Mouse (Mus musculus): ENCODE results near the gene Mcat. TPM values are rescaled to one million over a fixed set of nuclear protein-coding genes. Genes with fewer than 3 reads are reported as not detected.

Gene Mcat
- polyA plus RNA-seq, 1 experiment from 2014 or later, result 26.6 TPM

- no peak for ATAC-seq (ENCODE audit: low read depth)
- Histone ChIP-seq H3K36me3 (ENCODE audit: control insufficient read depth, insufficient read depth, low read length) (no peaks in the 10 kb centered on the region), H3K27me3 (ENCODE audit: control insufficient read depth, insufficient read depth, low read depth, low read length) (peaks cover 29% of the 10 kb centered on the region; the same call in 1 of the 2 replicates), H3K9ac (ENCODE audit: low read length) (no peak overlapping the region), H3K9me3 (ENCODE audit: control insufficient read depth, low read length) (no peaks in the 10 kb centered on the region), H3K4me2 (ENCODE audit: low read depth, low read length) (no peak overlapping the region), H3K4me3 (ENCODE audit: low read length) (no peak overlapping the region), H3K27ac (ENCODE audit: low read length) (no peak overlapping the region), H3K4me1 (replicated peaks; ENCODE audit: control insufficient read depth, insufficient read depth, low read length) (peaks cover 6% of the 10 kb centered on the region)
- 76% methylated on average over 3 of the region's 3 CpGs for WGBS
Observed at GRCm38 (mm10) chr15:83524333-83524729, 39.3 kb downstream of the Mcat start.

GRCm38 (mm10) chr15:83523638-83524332 lies 39.8 kb downstream of the Mcat start:
- Histone ChIP-seq H3K4me1 (replicated peaks; ENCODE audit: control insufficient read depth, insufficient read depth, low read length) (peaks cover 6% of the 10 kb centered on the region), H3K27ac (ENCODE audit: low read length) (no peak overlapping the region), H3K9me3 (ENCODE audit: control insufficient read depth, low read length) (no peaks in the 10 kb centered on the region), H3K27me3 (ENCODE audit: control insufficient read depth, insufficient read depth, low read depth, low read length) (peaks cover 29% of the 10 kb centered on the region; the same call in 1 of the 2 replicates), H3K4me3 (ENCODE audit: low read length) (no peak overlapping the region), H3K9ac (ENCODE audit: low read length) (no peak overlapping the region), H3K36me3 (ENCODE audit: control insufficient read depth, insufficient read depth, low read length) (no peaks in the 10 kb centered on the region), H3K4me2 (ENCODE audit: low read depth, low read length) (no peak overlapping the region)
- WGBS, result 47% methylated on average over 14 of the region's 14 CpGs
- ATAC-seq (ENCODE audit: low read depth), result no peak

DNA sequence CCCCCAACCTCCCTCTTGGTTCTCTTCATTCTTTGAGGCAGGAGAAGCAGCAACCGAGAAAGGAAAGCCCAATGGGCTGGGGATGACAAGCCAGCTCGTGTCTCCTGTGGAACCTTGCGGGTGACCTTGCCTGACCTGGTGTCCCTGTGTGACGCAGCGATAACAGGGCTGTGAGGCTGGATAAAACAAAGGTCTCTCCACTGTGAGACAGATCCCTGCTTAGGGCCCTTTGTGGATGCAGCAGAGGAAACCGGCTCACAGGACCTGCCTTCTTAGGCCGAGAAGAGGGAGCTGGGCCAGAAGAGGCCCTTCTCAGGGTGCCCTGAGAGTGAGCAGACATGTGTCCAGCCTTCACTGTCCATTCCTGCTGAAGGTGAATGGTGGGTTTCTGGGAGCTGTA lies 40.4 kb downstream of the Mcat start:
- no peak overlapping the region for H3K4me2 ChIP-seq (ENCODE audit: low read depth, low read length)
- no peak for ATAC-seq (ENCODE audit: low read depth)
- H3K27me3 ChIP-seq (ENCODE audit: control insufficient read depth, insufficient read depth, low read depth, low read length), result peaks cover 27% of the 10 kb centered on the region; the same call in 1 of the 2 replicates
- no peak overlapping the region for H3K9ac ChIP-seq (ENCODE audit: low read length)
- no peaks in the 10 kb centered on the region for H3K36me3 ChIP-seq (ENCODE audit: control insufficient read depth, insufficient read depth, low read length)
- WGBS, result 34% methylated on average over 7 of the region's 7 CpGs
- H3K27ac ChIP-seq (ENCODE audit: low read length), result no peak overlapping the region
- no peak overlapping the region for H3K4me3 ChIP-seq (ENCODE audit: low read length)
- peaks cover 6% of the 10 kb centered on the region for H3K4me1 ChIP-seq (replicated peaks; ENCODE audit: control insufficient read depth, insufficient read depth, low read length)
- H3K9me3 ChIP-seq (ENCODE audit: control insufficient read depth, low read length), result no peaks in the 10 kb centered on the region

GRCm38 (mm10) chr15:83520861-83521382 lies 42.7 kb downstream of the Mcat start:
- no peak overlapping the region for H3K9ac ChIP-seq (ENCODE audit: low read length)
- no peaks in the 10 kb centered on the region for H3K9me3 ChIP-seq (ENCODE audit: control insufficient read depth, low read length)
- H3K4me2 ChIP-seq (ENCODE audit: low read depth, low read length), result no peak overlapping the region
- no peak overlapping the region for H3K27ac ChIP-seq (ENCODE audit: low read length)
- 77% methylated on average over 6 of the region's 6 CpGs for WGBS
- no peak for ATAC-seq (ENCODE audit: low read depth)
- peaks cover 13% of the 10 kb centered on the region; the same call in 1 of the 2 replicates for H3K27me3 ChIP-seq (ENCODE audit: control insufficient read depth, insufficient read depth, low read depth, low read length)
- H3K4me3 ChIP-seq (ENCODE audit: low read length), result no peak overlapping the region
- H3K4me1 ChIP-seq (replicated peaks; ENCODE audit: control insufficient read depth, insufficient read depth, low read length), result no peaks in the 10 kb centered on the region; the same call in 1 of the 2 replicates
- H3K36me3 ChIP-seq (ENCODE audit: control insufficient read depth, insufficient read depth, low read length), result no peaks in the 10 kb centered on the region

DNA sequence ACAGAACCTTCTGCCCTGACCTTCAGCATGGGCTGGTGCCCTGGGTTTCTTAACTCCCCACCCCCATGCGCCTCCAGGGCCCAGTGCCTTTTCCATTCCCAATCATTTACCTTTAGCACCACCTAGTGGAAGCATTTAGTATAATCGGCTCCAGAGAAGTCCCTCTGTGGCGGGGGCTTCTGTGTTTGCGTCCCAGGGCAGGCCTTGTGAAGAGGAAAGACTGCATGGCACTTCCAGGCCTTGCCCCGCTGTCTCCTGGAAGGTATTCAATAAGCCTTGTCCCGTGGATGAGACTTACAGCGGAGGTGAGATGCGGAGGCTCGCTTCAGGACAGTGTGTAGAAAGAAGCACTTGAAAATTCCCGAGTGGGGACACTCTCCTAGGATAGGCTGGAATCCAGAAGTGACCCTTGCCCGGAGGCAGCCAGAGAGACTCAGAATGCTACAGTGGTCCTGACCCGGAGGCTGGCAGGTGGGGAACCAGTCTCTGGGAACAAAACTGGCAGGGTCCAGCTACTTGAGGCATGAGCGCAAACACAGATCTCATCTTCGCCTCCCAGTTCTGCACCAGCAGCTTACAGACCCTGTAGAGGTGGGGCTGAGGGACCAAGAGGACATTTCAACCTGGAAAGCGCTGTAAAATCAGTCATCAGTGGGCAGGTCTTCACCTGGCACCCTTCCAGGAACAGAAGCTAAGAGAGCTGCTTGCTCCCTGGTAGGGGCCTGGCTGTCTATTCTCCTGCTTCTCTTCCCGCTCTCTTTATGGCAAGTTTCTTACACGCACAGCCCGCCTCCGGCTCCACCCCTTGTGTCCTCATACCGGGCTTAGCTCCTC lies 45.2 kb downstream of the Mcat start:
- Histone ChIP-seq H3K36me3 (ENCODE audit: control insufficient read depth, insufficient read depth, low read length) (no peaks in the 10 kb centered on the region), H3K9ac (ENCODE audit: low read length) (no peak overlapping the region), H3K9me3 (ENCODE audit: control insufficient read depth, low read length) (no peaks in the 10 kb centered on the region), H3K4me1 (replicated peaks; ENCODE audit: control insufficient read depth, insufficient read depth, low read length) (no peaks in the 10 kb centered on the region; the same call in 1 of the 2 replicates), H3K27ac (ENCODE audit: low read length) (no peak overlapping the region), H3K4me2 (ENCODE audit: low read depth, low read length) (peak overlapping the region; percentile 20), H3K27me3 (ENCODE audit: control insufficient read depth, insufficient read depth, low read depth, low read length) (no peaks in the 10 kb centered on the region), H3K4me3 (ENCODE audit: low read length) (no peak overlapping the region)
- WGBS, result 30% methylated on average over 20 of the region's 20 CpGs
- ATAC-seq (ENCODE audit: low read depth), result peak; percentile 73

DNA sequence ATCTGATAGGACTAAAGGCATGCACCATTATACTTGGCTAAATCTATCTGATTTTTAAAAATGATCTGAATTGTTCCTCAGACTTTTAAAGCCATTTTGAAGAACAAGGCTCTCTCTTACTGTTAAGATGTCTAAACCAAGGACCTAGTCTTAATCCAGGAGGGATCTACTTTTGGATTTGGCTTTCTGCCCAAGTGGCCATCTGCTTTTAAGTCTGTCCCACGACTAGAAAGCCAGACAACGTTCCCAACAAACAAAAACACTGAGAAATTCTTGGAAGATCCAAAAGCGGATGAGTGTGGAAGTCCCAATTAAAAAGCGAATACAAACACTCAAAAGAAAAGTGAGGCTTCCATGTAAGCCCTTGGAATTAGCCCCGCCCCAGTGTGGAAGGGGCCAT lies 48.6 kb downstream of the Mcat start:
- Histone ChIP-seq H3K9ac (ENCODE audit: low read length) (no peak overlapping the region), H3K27me3 (ENCODE audit: control insufficient read depth, insufficient read depth, low read depth, low read length) (no peaks in the 10 kb centered on the region), H3K9me3 (ENCODE audit: control insufficient read depth, low read length) (no peaks in the 10 kb centered on the region), H3K27ac (ENCODE audit: low read length) (no peak overlapping the region), H3K4me2 (ENCODE audit: low read depth, low read length) (no peak overlapping the region), H3K36me3 (ENCODE audit: control insufficient read depth, insufficient read depth, low read length) (no peaks in the 10 kb centered on the region), H3K4me1 (replicated peaks; ENCODE audit: control insufficient read depth, insufficient read depth, low read length) (peaks cover 3% of the 10 kb centered on the region; the same call in 1 of the 2 replicates), H3K4me3 (ENCODE audit: low read length) (no peak overlapping the region)
- no peak for ATAC-seq (ENCODE audit: low read depth)
- 56% methylated on average over 5 of the region's 5 CpGs for WGBS

DNA sequence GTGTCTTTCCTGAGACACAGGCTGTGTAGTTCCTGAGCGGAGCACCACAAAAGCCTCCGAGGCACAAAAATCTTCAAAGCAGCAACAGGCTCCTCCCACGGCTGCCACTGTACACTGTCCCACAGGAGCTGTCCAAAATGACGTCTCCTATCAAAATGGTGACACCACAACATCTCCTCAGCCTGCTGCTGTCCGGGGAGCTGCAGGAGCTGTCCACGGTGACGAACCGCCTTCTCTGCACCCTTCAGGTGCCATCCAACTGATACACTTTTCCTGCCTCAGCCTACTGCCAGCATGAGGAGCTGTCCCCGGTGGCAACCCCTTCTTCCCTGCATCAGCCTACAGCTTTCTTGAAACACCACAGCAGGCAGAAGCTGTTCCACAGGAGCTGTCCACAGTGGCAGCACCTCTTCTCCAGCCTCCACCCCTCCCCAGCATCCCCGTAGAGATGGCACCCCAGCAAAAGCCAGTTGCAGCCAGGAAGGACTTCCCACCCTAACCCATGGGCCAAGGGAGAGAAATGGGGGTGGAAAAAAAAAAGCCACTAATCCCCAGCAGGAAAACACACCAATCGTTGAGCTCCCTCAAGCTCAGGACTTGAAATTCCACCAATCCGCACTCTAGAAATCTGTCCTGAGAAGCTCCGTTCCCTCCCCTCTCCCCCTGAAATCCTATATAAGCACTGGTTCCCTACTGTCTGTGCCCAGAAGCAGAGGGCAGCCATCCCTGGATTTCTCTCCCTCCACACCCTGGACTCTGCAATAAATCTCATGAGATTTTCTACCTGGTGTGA lies 50.9 kb downstream of the Mcat start:
- ATAC-seq (ENCODE audit: low read depth), result no peak
- Histone ChIP-seq H3K9ac (ENCODE audit: low read length) (no peak overlapping the region), H3K4me3 (ENCODE audit: low read length) (no peak overlapping the region), H3K36me3 (ENCODE audit: control insufficient read depth, insufficient read depth, low read length) (no peaks in the 10 kb centered on the region), H3K27ac (ENCODE audit: low read length) (no peak overlapping the region), H3K4me2 (ENCODE audit: low read depth, low read length) (no peak overlapping the region), H3K27me3 (ENCODE audit: control insufficient read depth, insufficient read depth, low read depth, low read length) (no peaks in the 10 kb centered on the region), H3K9me3 (ENCODE audit: control insufficient read depth, low read length) (no peaks in the 10 kb centered on the region), H3K4me1 (replicated peaks; ENCODE audit: control insufficient read depth, insufficient read depth, low read length) (peaks cover 3% of the 10 kb centered on the region; the same call in 1 of the 2 replicates)
- WGBS, result 65% methylated on average over 13 of the region's 13 CpGs

DNA sequence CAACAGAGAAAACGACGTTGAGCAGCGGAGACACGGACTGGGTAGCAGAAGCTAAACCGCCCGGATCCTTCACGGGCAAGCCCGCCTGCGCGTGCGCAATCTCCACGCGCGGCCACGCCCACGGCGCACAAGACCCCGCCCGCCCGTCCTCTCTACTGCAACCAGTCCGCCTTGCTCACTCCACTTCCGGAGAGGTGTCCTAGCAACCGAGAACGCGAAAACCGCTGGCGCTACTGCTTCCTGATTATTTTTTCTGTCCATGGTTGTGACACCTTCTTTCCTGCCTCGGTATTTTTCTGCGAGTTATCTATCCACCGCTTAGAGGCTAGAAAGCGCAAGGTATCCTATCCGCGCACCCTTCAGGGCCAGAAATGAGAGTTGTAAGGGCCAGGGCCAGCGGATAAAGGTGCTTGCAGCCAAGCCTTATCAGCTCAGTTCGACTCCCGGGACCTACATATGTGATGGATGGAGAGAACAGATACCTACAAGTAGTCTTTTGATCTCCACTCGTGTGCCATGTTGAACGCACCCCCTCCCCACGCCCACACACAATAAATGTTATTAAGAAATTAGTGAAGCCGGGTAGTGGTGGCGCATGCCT lies 52.7 kb downstream of the Mcat start, which contains the start of gene Ttll1:
TSS of gene Ttll1 (minus strand) at position 89 of the 601 bp plus-strand sequence.
- H3K4me1 ChIP-seq (replicated peaks; ENCODE audit: control insufficient read depth, insufficient read depth, low read length), result peaks cover 3% of the 10 kb centered on the region; the same call in 1 of the 2 replicates
- 8% methylated on average over 41 of the region's 41 CpGs for WGBS

More for the DNA sequence above, 52.7 kb downstream of the Mcat start, which contains the start of gene Ttll1:
- Histone ChIP-seq H3K9ac (ENCODE audit: low read length) (peak within 1 kb of the TSS; percentile 67), H3K36me3 (ENCODE audit: control insufficient read depth, insufficient read depth, low read length) (no peaks in the 10 kb centered on the region), H3K9me3 (ENCODE audit: control insufficient read depth, low read length) (no peaks in the 10 kb centered on the region), H3K4me2 (ENCODE audit: low read depth, low read length) (peak within 1 kb of the TSS; percentile 89), H3K27me3 (ENCODE audit: control insufficient read depth, insufficient read depth, low read depth, low read length) (no peaks in the 10 kb centered on the region), H3K27ac (ENCODE audit: low read length) (peak within 1 kb of the TSS; percentile 52; the same call in 1 of the 2 replicates), H3K4me3 (ENCODE audit: low read length) (peak within 1 kb of the TSS; percentile 61)
- peak; percentile 98 for ATAC-seq (ENCODE audit: low read depth)
